Mouse (Mus musculus) CH12.LX (cell line): Measurements from ENCODE around the gene Gdi2. TPM values are rescaled to one million over a fixed set of nuclear protein-coding genes. Genes with fewer than 3 reads are reported as not detected.

Source experiments
- DNase-seq: peaks from one replicate; pipeline ENCODE4 v3.0.0-alpha.2; 2013; ENCODE audit errors: extremely low read depth
- H3K27ac ChIP-seq: 2 replicates; pipeline ENCODE4 v1.5.1; 2012; ENCODE audit warnings: low read depth, mild to moderate bottlenecking, control low read depth, moderate library complexity; ENCODE audit not compliant: insufficient read depth
- H3K27me3 ChIP-seq: replicated peaks from 2 replicates; pipeline ENCODE3; 2012; ENCODE audit warnings: inconsistent platforms
- H3K36me3 ChIP-seq, 2 experiments: replicated peaks in 1 of 2; 2 replicates each; pipeline versions ENCODE3 to v1.6.1; 2012; ENCODE audit warnings: inconsistent platforms in 1 of 2, low read length in 1 of 2, mild to moderate bottlenecking in 1 of 2, mixed read lengths in 1 of 2, moderate library complexity in 1 of 2; ENCODE audit not compliant: control insufficient read depth in 1 of 2, insufficient read depth in 1 of 2
- H3K4me1 ChIP-seq, 2 experiments: 2 replicates each; pipeline ENCODE4 v1.6.1; 2012; ENCODE audit warnings: inconsistent platforms in 1 of 2, moderate library complexity in 1 of 2; ENCODE audit not compliant: insufficient read depth in 2 of 2, control insufficient read depth in 1 of 2
- H3K4me2 ChIP-seq: 2 replicates; pipeline ENCODE4 v1.6.1; 2012; ENCODE audit warnings: low read depth, mild to moderate bottlenecking, control low read depth; ENCODE audit not compliant: poor library complexity, insufficient read depth, severe bottlenecking
- H3K4me3 ChIP-seq, 3 experiments: fragments of 150-350 bp in 1 of 3; sonication (generic) in 1 of 3; replicated peaks in 1 of 3; 2 replicates each; pipeline versions ENCODE3 to v1.5.1; 2011 to 2012; ENCODE audit warnings: low read depth in 2 of 3, low read length in 2 of 3, mild to moderate bottlenecking in 2 of 3, moderate library complexity in 2 of 3, control low read depth in 1 of 3, improper control_type of control experiment in 1 of 3, inconsistent platforms in 1 of 3, mixed read lengths in 1 of 3; ENCODE audit not compliant: poor library complexity in 1 of 3
- H3K79me2 ChIP-seq: replicated peaks from 2 replicates; pipeline ENCODE4 v1.6.1; 2012; ENCODE audit warnings: mild to moderate bottlenecking, moderate library complexity; ENCODE audit not compliant: control insufficient read depth, poor library complexity, insufficient read depth, severe bottlenecking; ENCODE audit errors: extremely low read depth
- H3K9ac ChIP-seq: 2 replicates; pipeline ENCODE4 v1.6.1; 2012; ENCODE audit warnings: low read depth, mild to moderate bottlenecking, control low read depth, moderate library complexity; ENCODE audit not compliant: insufficient read depth
- H3K9me3 ChIP-seq: replicated peaks from 2 replicates; pipeline ENCODE3; 2012; ENCODE audit warnings: low read length, inconsistent platforms, mixed read lengths
- BHLHE40 ChIP-seq: IDR thresholded peaks from 2 replicates; pipeline ENCODE4 v1.6.1; 2011; ENCODE audit warnings: mild to moderate bottlenecking, low read depth, low read length, improper control_type of control experiment
- CTCF ChIP-seq, 2 experiments: IDR thresholded peaks in 1 of 2; conservative IDR thresholded peaks in 1 of 2; 2 replicates each; pipeline ENCODE4 v1.5.1; 2011 to 2012; ENCODE audit warnings: low read depth in 2 of 2, low read length in 2 of 2, improper control_type of control experiment in 1 of 2, inconsistent platforms in 1 of 2, mild to moderate bottlenecking in 1 of 2, moderate library complexity in 1 of 2
- ELF1 ChIP-seq: IDR thresholded peaks from 2 replicates; pipeline ENCODE4 v1.6.1; 2014; ENCODE audit warnings: low read depth, mild to moderate bottlenecking, inconsistent platforms, low read length, improper control_type of control experiment
- HCFC1 ChIP-seq: IDR thresholded peaks from 2 replicates; pipeline ENCODE4 v1.6.1; 2012; ENCODE audit warnings: low read depth, mild to moderate bottlenecking, inconsistent platforms, low read length, improper control_type of control experiment
- IRF4 ChIP-seq: IDR thresholded peaks from 2 replicates; pipeline ENCODE4 v1.6.1; 2014; ENCODE audit warnings: low read depth, mild to moderate bottlenecking, inconsistent platforms, low read length, improper control_type of control experiment
- JUN ChIP-seq: IDR thresholded peaks from 2 replicates; pipeline ENCODE4 v1.6.1; 2011; ENCODE audit warnings: low read depth, mild to moderate bottlenecking, low read length, improper control_type of control experiment, moderate library complexity; ENCODE audit not compliant: insufficient read depth
- JUND ChIP-seq: conservative IDR thresholded peaks from 2 replicates; pipeline ENCODE4 v1.6.1; 2011; ENCODE audit warnings: low read depth, low read length, improper control_type of control experiment
- MAFK ChIP-seq: IDR thresholded peaks from 2 replicates; pipeline ENCODE4 v1.6.1; 2011; ENCODE audit warnings: low read length, improper control_type of control experiment; ENCODE audit not compliant: insufficient replicate concordance
- MAX ChIP-seq: IDR thresholded peaks from 2 replicates; pipeline ENCODE4 v1.6.1; 2011; ENCODE audit warnings: low read length, improper control_type of control experiment
- MXI1 ChIP-seq: IDR thresholded peaks from 2 replicates; pipeline ENCODE4 v1.6.1; 2011; ENCODE audit warnings: mild to moderate bottlenecking, low read depth, low read length, improper control_type of control experiment
- MYC ChIP-seq: IDR thresholded peaks from 2 replicates; pipeline ENCODE4 v1.6.1; 2011; ENCODE audit warnings: low read depth, mild to moderate bottlenecking, improper control_type of control experiment, low read length
- NELFE ChIP-seq: IDR thresholded peaks from 2 replicates; pipeline ENCODE4 v1.6.1; 2011; ENCODE audit warnings: low read depth, low read length, improper control_type of control experiment
- NRF1 ChIP-seq: IDR thresholded peaks from 2 replicates; pipeline ENCODE4 v1.6.1; 2014; ENCODE audit warnings: low read depth, mild to moderate bottlenecking, inconsistent platforms, low read length, improper control_type of control experiment, moderate library complexity
- POLR2A ChIP-seq: IDR thresholded peaks from 2 replicates; pipeline ENCODE4 v1.6.1; 2011; ENCODE audit warnings: low read depth, mild to moderate bottlenecking, improper control_type of control experiment, low read length
- POLR2AphosphoS2 ChIP-seq: IDR thresholded peaks from 2 replicates; pipeline ENCODE4 v1.6.1; 2011; ENCODE audit warnings: low read depth, low read length, improper control_type of control experiment
- RAD21 ChIP-seq: IDR thresholded peaks from 2 replicates; pipeline ENCODE4 v1.6.1; 2011; ENCODE audit warnings: low read depth, mild to moderate bottlenecking, low read length, improper control_type of control experiment, moderate library complexity
- RCOR1 ChIP-seq: conservative IDR thresholded peaks from 2 replicates; pipeline ENCODE4 v1.6.1; 2012; ENCODE audit warnings: low read depth, mild to moderate bottlenecking, inconsistent platforms, low read length, improper control_type of control experiment
- SMC3 ChIP-seq: IDR thresholded peaks from 2 replicates; pipeline ENCODE4 v1.6.1; 2011; ENCODE audit warnings: low read depth, low read length, improper control_type of control experiment
- TCF12 ChIP-seq: IDR thresholded peaks from 2 replicates; pipeline ENCODE4 v1.6.1; 2014; ENCODE audit warnings: low read depth, mild to moderate bottlenecking, inconsistent platforms, low read length, improper control_type of control experiment
- USF1 ChIP-seq: IDR thresholded peaks from 2 replicates; pipeline ENCODE4 v1.6.1; 2014; ENCODE audit warnings: low read depth, mild to moderate bottlenecking, inconsistent platforms, low read length, improper control_type of control experiment
- USF2 ChIP-seq: conservative IDR thresholded peaks from 2 replicates; pipeline ENCODE4 v1.6.1; 2011; ENCODE audit warnings: low read depth, low read length, improper control_type of control experiment
- ZMIZ1 ChIP-seq: IDR thresholded peaks from 2 replicates; pipeline ENCODE4 v1.6.1; 2012; ENCODE audit warnings: low read depth, mild to moderate bottlenecking, inconsistent platforms, low read length, improper control_type of control experiment
- dilution Hi-C: fragments of 300-500 bp; cut with MboI; formaldehyde crosslinking; loops from 2 replicates; pipeline ENCODE4 v1.14.3; 2020; ENCODE audit warnings: low sequenced_read_pairs; ENCODE audit not compliant: extremely low pct_unique_long_range_greater_than_20kb, extremely low pct_ligation_motif_present
- in situ Hi-C: fragments of 300-500 bp; cut with MboI; formaldehyde crosslinking; loops from 3 replicates; pipeline ENCODE4 v1.14.3; 2019; ENCODE audit warnings: low sequenced_read_pairs, low pct_ligation_motif_present, low pct_unique_long_range_greater_than_20kb, mixed read lengths
- polyA plus RNA-seq: library from polyadenylated mRNA; unstranded; fragments of >175 nt; gene quantifications from 2 replicates; pipeline ENCODE4 v1.2.1, GENCODE M21; 2012; ENCODE audit warnings: low read depth; ENCODE audit not compliant: insufficient read length
- total RNA-seq, 2 experiments: library from RNA; depleted of rRNA; stranded (reverse); fragments of 300-350 nt in 1 of 2; fragments of >200 nt in 1 of 2; gene quantifications; 2 replicates each; pipeline ENCODE4 v1.2.3; 2012 to 2014

The Gdi2 gene
- total and polyA plus RNA-seq, 3 experiments = 263 to 655 (median 609) TPM

- H3K27me3 ChIP-seq = no peaks in the 10 kb centered on the region
- TF ChIP-seq USF1 (no peak), ELF1 (no peak), NRF1 (no peak), MYC (0 out of 2 replicates have a peak, but pooled peaks have one; percentile 22), CTCF (conservative IDR thresholded peaks at IDR 0.05 in 1 of 2, IDR thresholded peaks at IDR 0.05 in 1 of 2; ENCODE audit: low read depth in 2 of 2, low read length in 2 of 2) (peak in 1 of 2 experiments; percentile 30; a peak in 2 of 4 replicates), RCOR1 (no peak), SMC3 (peak; percentile 10; the same call in 1 of the 2 replicates), POLR2AphosphoS2 (0 out of 2 replicates have a peak, but pooled peaks have one; percentile 2), ZMIZ1 (0 out of 2 replicates have a peak, but pooled peaks have one; percentile 24), POLR2A (no peak)
- TF ChIP-seq, all 38 proteins: peak for 5
- Histone ChIP-seq H3K9me3 (no peaks in the 10 kb centered on the region), H3K27ac (no peak overlapping the region), H3K4me1 (no peaks in the 10 kb centered on the region), H3K4me2 (no peak overlapping the region), H3K79me2 (0 out of 2 replicates have a peak, but pooled peaks cover 3% of the 10 kb centered on the region), H3K9ac (no peak overlapping the region), H3K36me3 (peaks cover 32 to 76% of the 10 kb centered on the region in 2 experiments), H3K4me3 (no peak overlapping the region)
- no peak for DNase-seq
- in situ Hi-C loops (no loop called here), dilution Hi-C loops (no loop called here)
Measured at GRCm38 (mm10) chr13:3563130-3563529, 25.3 kb downstream of the Gdi2 start.

- no peaks in the 10 kb centered on the region for H3K27me3 ChIP-seq
- H3K36me3 ChIP-seq = peaks cover 40 to 78% of the 10 kb centered on the region in 2 experiments
- H3K4me3 ChIP-seq = no peak overlapping the region
- H3K4me1 ChIP-seq = no peaks in the 10 kb centered on the region
- DNase-seq = no peak
- H3K79me2 ChIP-seq = no peaks in the 10 kb centered on the region
- no peak overlapping the region for H3K4me2 ChIP-seq
- no peak overlapping the region for H3K9ac ChIP-seq
- dilution Hi-C loops = no loop called here
- no peaks in the 10 kb centered on the region for H3K9me3 ChIP-seq
- in situ Hi-C loops = no loop called here
- H3K27ac ChIP-seq = no peak overlapping the region
- TF ChIP-seq BHLHE40 (peak; percentile 30; the same call in 1 of the 2 replicates), TCF12 (no peak), JUN (no peak)
Measured at GRCm38 (mm10) chr13:3563953-3564352, 26.1 kb downstream of the Gdi2 start.

GRCm38 (mm10) chr13:3590789-3591188 is 52.9 kb downstream of the Gdi2 start:
- dilution Hi-C loops = no loop called here
- peak; percentile 13 for DNase-seq
- no peaks in the 10 kb centered on the region for H3K79me2 ChIP-seq
- in situ Hi-C loops = loop anchor here (10.0 kb wide), 1 partner anchor 46 kb away; no protein-coding TSS in a partner anchor
- H3K27ac ChIP-seq = no peak overlapping the region
- H3K9ac ChIP-seq = no peak overlapping the region
- peaks cover 30 to 77% of the 10 kb centered on the region in 2 experiments for H3K36me3 ChIP-seq
- no peak overlapping the region for H3K4me2 ChIP-seq
- TF ChIP-seq MXI1 = no peak
- TF ChIP-seq HCFC1 = no peak
- no peak for TF ChIP-seq USF2
- peak; percentile 51 for TF ChIP-seq SMC3
- TF ChIP-seq MYC = no peak
- peak in 1 of 2 experiments; percentile 58; a peak in 2 of 4 replicates for TF ChIP-seq CTCF (conservative IDR thresholded peaks at IDR 0.05 in 1 of 2, IDR thresholded peaks at IDR 0.05 in 1 of 2; ENCODE audit: low read depth in 2 of 2, low read length in 2 of 2)
- TF ChIP-seq JUND = no peak
- TF ChIP-seq MAX = no peak
- no peak for TF ChIP-seq IRF4
- TF ChIP-seq NELFE = no peak
- TF ChIP-seq RAD21 = peak; percentile 14
- no peak for TF ChIP-seq MAFK
- no peaks in the 10 kb centered on the region for H3K9me3 ChIP-seq
- no peak overlapping the region for H3K4me3 ChIP-seq
- H3K4me1 ChIP-seq = no peaks in the 10 kb centered on the region
- no peaks in the 10 kb centered on the region for H3K27me3 ChIP-seq
